Mouse (Mus musculus) heart, adult 8-10 months (tissue): Measurements from ENCODE around the gene Rassf3. TPM values are rescaled to one million over a fixed set of nuclear protein-coding genes. Genes with fewer than 3 reads are reported as not detected.

Experiments
- DNase-seq: peaks from one replicate; pipeline ENCODE4 v3.0.0; 2022; ENCODE audit warnings: low spot score
- total RNA-seq, 4 experiments: library from RNA; stranded (reverse); gene quantifications; 2 replicates each; pipeline ENCODE4 v1.2.4; 2022

Rassf3 gene
- total RNA-seq, 4 experiments from 2014 or later = 131 to 151 (median 141) TPM

DNA sequence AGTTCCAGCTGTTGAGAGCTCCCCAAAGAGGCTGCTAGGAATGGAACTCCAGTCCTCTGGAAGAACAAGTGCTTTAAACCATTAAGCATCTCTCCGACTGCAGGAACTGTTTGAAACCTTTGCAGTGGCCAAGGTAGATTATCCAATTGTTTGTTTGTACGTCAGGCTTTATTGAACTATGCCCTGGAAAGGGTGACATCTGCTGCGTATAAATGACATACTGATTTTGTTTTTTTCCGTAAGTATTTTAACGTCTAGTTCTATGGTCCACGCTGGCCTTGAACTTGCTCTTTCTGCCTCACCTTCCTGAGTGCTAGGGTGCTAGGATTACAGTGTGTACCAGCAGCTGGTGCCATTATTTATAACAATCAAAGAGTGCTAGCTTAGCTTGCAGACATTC lies 13.8 kb upstream of the Rassf3 start:
- no peak for DNase-seq

DNA sequence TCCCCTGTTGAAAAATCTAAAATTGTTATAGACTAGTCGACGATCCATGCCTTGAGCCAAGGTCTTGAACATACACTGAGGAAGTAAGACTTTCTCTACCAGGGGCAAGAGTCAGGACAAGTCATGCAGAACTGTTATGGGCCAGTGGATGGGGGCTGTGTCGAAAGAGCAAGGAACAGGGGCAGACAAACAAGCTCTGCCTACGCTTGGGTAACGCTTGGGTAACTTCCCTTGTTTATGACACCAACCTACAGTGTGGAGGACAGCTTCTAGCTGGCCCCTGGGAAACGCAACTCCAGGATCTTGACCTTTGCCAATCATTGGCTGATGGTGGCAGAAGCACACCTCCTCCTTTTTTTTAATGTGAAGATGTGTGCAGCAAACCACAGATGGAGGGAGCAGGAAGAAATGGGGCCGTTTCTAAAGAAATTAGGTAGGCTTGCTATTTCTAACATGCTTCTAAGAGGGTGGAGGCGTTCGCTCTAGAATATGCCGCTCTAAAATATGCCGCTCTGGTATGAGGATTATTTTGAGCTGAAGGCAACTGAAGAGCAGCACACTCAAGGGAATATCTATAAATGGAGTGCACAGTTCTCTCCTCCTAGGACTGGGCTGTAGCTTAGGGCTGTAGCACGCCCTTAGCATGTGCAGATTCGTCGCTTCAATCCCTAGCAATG lies 12.6 kb upstream of the Rassf3 start:
- DNase-seq = no peak

DNA sequence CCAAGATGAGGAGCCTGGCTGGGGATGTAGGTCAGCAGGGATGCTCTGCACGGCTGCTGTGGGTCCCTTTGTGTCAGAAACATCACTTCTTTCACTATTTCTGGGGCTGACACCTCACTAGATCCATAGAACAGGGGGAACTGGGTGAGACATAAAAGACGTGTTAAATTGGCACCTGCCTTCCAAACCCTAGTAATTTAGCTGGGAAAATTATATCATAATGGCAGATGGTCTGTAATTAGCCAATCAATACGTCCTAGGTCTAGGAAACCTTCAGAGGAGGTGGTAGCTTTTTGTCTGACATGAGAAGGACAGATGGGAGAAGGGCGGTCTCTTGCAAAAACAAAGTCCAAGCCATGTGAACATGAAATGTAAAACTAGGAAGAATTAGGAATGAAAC lies 11.6 kb upstream of the Rassf3 start:
- no peak for DNase-seq

DNA sequence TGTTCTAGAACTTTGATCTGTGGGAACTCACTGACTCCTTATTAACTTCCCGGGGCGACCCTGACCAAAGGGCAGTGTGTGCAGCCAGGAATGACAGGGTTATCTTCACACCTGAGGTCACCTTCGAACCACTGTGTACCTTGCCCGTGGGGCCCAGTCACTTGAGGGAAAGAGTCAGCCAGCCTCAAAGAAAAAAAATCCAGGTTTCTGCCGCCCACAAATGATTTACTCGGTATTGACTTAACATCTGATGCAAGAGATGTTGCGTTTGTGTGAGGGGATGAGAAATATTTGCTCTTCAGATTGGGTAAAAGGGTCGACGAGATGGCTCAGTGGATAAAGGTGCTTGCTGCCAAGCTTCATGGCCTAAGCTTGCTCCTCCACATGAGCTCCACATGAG lies 10.2 kb upstream of the Rassf3 start:
- DNase-seq = no peak

DNA sequence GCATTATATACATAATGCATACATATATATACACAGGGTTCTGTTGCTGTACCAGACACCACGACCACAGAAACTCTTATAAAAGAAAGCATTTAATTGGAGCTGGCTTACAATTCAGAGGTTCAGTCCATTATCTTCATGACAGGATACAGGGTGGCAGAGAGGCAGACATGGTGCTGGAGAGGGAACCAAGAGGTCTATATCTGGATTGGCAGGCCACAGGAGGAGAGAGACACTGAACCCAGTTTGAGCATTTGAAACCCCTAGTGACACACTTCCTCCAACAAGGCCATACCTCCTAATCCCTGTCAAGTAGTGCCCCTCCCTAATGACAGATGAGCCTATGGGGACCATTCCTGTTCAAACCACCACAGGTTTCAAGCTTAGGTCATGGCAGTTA lies 7.2 kb upstream of the Rassf3 start:
- DNase-seq = no peak

DNA sequence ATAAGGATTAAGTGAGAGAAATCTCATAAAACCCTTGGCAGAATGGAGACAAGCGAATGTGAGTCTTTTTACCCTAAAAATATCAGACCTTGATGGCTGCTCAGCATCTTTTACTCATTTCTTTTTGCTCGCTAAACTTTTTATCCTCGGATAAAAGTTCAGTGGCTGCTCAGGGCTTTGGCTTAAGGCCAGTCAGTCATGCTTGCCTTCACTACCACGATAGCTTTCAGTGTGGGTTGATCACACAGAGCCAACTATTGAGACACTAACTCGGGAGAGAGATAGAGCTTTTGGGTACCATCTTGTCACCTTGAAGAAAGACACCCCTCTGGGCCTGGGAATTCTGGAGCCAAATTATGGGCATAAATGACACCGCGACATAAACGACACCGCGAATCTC lies 5.0 kb upstream of the Rassf3 start:
- DNase-seq = no peak

DNA sequence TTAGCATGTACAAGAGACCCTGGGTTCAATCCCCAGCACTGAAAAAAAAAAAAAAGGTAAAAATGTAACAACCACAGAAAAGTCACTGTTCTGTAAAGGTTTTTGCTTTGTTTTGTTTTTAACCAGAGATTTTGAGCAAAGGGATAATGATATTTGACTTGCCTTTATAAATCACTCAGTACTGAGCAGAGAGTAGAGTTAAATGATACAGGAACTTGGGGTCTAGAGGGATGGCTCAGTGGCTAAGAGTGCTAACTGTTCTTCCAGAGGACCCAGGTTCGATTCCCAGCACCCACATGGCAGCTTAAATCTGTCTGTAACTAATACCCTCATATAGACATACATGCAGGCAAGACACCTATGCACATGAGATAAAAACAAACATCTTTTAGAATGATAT lies 3.8 kb upstream of the Rassf3 start:
- no peak for DNase-seq

DNA sequence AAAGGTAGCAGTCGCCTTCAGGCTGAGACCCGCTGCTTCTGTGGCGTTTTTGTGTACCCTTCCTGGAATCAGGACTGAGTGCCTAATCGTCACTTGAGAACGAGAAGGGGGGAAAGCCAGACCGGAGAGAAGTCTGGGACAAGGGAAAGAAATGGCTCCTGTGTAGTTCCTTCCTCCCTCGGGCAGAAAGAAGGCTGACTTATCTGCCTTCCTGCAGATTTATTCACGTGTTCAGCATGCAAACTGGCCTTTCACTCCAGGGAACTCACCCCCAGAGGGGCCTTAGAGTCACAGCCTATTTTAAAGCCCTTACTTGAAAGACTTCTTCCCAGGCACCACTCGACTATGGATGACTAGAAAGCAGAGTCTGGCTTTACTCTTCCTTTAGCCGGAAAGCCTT lies 1.3 kb upstream of the Rassf3 start:
- DNase-seq = no peak

DNA sequence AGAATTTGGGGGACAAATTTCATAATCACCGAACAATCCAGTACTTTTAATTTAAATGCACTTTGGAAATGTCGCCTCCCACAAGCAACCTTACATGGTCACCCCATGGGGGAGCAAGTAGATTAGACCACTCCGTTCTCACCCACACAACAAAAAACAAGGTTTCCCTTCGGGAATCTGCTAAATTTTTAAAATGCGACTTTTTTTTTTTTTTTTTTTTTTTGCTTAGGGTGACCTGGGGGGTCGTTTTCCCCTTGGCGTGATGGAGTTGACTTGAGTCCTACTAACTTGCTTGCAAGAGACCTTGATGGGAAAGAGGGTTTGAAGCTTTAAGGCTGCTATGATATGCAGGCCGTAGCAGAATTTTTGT lies 806 bp upstream of the Rassf3 start:
- DNase-seq = no peak

DNA sequence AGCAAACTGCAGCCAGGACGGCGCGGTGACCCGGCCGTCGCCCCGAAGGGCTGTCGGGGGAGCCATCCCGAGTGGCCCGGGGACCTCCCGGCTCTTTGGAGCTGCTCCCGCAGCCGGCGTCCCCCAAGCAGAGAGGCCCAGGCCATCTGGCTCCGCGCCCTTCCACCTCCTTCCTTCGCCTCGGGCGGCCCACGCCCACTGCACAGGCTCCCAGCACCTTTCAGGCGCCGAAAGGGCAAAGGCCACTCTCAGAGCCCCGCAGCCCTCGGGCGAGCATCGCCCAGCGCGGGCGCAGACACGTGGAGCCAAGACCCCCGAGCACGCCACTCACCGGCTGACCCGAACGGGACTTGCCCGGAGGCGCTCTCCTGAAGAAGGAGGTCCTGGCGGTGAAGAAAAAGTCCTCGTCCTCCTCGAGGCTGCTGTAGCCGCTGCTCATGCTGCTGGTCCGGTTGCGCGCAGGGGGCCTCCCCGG lies 438 bp downstream of the Rassf3 start:
- DNase-seq = peak; percentile 67

DNA sequence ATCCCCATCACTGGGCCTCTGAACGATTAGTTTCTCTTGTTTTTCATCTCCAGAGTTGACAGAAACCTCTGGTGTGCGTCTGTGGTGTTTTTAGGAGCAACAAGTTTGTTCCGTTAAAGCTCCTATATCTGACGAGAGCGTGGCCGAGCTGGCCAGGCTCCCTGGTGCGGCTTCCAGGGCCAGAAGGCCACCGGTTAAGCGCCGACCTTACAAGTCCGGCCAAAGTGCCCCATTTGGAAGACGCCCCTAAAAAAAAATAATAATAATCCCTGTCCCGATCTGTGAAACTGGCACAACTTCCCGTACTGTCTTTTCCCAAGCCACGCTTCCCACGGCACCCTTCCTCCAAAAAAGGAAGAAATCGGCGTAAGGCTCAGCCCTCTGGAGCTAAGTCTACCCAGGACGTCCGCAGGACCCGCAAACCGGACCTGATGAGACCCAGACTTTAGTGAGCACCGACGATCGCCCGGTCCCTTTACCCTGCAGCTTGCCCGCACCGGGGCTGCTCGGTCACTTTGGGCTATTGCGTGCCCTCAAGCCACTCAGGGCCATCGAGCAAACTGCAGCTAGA lies 961 bp downstream of the Rassf3 start:
- DNase-seq = no peak

DNA sequence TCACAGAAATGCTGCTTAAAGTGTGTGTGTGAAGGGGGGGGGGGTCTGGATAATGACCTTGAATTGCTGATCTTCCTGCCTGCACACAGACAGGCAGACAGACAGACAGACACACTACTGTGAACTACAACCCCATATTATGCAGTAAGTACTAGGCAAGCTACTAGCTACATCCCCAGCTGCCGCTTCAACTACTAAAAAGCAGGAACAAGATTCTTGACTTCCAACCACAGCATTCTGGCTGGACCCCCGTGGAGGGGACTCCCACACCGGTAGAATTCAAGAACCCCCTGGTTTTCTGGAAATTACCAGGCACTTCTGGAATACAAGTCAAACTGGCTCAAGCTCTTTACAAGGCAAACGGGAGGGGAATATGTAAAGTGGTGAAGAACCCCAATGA lies 1.9 kb downstream of the Rassf3 start:
- no peak for DNase-seq

DNA sequence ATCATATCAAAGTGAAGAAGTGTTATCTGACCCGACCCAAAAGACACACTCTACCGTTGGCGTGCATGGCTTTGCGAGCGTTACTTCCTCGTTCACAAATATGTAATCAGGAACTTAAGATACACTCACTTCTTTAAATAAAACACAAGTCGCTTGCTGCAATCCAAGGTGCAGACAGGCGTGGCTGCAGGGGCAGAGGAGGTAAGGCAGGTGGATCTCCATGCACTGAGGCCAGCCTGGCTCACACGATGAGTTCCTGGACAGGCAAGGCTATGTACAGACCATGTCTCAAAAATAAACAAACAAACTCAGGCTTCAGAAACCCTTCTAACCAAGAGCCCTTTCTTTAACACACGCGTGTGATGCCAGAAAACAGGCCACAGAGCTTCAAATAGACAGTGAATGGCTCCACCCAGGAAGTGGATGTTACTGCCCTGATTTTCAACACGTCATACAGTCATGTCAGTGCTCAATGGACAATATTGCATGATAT lies 2.4 kb downstream of the Rassf3 start:
- no peak for DNase-seq

DNA sequence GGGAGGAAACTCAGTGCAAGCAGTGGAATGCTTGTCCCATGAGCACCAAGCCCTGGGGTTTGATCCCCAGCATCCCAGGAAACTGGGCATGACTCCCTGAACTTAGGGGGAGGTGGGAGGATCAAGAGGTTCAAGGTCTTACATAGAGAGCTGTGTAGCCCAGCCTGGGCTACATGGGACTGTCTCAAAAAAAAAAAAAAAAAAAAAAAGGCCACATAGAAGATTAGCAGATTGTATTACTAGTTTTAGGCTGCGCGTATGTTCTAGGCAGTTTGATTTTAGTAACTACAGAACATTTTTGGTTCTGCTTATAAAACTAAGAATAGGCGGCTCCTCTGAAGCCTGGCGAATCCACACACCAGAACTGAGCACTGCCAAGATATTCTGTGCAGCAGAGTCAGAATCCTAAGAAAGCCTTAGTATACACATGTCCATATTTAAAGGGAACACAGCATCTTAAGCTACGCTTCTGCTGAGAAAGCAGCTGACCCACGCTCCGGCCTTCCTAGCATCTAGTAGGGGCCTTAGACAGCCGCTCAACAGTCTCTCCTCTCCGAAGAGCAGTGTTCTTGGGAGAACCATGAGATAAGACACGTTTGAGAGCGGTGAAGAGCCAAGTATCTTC lies 3.4 kb downstream of the Rassf3 start:
- DNase-seq = no peak

DNA sequence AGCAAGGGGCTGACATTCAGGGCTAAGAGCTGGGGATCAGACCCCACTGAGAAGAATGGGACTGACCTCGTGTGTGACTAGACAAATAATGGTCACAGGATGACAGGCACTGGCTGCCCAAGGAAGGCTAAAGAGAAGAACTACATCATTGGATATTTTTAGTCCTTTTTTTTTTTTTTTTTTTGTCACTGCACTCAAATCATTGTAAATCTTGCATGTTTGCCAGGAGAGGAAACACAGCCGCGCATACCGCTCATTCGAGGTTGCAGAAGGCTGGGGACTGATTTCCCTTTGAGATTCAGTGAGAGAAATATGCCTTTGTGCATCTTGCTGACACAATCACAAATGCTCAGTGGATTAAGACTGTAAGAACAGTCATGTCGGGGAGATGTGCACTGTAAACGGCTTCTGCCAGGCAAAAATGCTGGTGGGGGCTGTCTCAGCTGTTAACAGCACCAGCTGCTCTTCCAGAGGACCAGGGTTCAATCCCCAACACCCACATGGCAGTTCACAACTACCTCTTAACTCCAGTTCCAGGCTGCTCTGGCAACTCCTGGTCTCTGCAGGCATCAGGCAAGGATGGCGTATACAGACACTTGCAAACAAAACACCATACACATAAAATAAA lies 4.5 kb downstream of the Rassf3 start:
- peak; percentile 55 for DNase-seq

DNA sequence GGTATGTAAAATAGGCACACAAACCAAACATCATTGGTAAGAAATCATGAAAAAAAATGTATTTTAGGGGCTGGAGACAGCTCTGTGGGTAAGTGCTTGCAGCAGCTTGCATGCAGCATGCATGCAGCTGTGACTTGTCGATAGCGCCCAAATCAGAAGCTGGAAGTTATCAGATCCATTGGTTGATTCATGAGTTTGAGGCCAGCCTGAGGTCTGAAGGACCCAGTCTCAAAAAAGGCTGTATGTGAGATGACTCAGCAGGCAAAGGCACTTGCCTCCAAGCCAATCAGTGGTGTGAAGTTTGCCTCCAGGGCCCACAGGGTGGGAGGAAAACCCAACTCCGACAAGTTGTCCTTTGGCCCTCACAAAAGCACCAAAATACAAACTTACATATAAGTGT lies 6.5 kb downstream of the Rassf3 start:
- DNase-seq = no peak

DNA sequence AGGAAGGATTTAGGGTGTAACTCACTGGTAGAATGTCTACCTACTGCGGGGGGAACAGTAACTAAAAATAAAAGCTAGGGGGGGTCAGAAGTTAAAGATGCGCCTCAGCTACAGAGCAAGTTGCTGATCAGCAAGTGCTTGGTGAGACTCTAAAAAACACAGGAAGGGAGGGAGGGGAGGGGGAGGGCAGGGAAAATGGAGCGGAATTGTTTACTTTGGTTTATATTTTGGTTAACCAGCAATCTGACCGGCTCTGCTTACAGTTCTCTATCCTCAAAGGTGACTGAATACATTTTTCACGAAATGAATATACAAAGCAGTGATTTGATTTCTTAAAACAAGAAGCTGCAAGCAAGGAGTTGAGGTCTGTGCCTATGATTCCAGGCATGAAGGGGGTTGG lies 7.2 kb downstream of the Rassf3 start:
- no peak for DNase-seq

DNA sequence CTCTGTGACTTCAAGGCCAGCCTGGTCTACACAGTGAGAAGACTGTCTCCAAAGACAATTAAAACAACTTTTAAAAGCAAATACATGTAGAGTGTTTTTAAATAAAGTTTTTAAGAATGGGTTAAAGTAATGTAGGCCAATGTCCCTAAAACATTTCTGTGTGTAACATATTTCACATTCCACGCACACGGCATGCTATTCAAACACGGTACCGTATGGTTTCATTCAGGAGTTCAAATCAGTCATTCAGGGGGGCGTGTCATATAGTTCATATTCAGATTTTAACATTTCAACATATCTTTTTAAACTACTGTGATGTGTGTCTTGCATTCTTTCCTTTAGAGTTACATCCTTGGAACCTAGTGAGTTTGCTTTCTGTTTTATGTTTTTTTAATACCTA lies 7.9 kb downstream of the Rassf3 start:
- no peak for DNase-seq

DNA sequence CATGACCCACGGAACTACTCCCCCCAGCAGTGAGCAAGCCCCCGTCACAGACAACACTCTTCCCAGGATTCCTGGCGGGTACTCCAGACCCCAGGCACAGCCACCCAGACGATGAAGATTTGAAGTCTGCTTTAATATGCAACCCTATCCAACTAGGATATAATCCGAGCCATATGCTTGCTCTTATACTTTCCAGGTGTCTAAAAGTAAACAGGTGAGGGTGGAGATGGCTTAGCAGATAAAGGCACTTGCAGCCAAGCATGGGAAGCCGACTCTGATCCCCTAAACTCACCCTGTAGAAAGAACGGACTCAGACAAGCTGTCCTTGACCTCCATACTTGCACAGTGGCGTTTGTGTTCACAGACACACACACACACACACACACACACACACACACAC lies 8.4 kb downstream of the Rassf3 start:
- no peak for DNase-seq

DNA sequence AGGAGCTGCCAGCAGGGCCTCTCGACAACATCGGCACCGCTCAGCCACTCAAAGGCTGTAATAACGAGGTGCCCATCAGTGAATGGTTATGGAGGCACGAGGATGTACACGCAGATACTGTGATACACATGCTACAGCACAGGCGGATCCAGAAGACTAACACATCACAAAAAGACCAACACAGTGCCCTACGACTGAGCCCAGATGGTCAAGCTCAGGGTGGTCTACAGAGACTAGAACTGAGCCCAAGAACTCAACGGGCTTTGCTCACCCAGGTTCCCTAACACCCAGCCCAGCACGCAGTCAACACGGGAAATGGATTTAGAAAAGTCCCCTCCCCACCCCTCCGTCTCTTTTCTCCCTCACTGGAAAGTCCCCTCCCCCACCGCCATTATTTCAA lies 9.1 kb downstream of the Rassf3 start:
- no peak for DNase-seq

DNA sequence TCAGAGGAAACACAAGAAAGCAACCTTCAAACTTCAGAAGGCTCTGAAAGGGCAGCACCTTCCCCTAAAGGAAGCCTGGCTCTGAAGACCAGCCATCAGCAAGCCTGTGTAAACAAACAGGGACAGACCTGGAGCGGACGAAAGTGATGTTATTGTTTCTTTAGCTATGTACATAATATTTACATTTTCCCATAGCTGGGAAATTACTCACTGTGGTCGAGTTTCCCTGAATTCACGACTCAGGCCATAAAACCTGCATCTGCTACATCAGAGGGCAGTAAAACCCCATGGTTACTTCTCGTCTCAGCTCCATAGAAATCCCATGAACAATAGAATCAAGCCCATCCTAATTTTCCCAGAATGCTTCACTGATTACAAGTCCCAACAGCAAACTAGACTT lies 11.1 kb downstream of the Rassf3 start:
- no peak for DNase-seq

DNA sequence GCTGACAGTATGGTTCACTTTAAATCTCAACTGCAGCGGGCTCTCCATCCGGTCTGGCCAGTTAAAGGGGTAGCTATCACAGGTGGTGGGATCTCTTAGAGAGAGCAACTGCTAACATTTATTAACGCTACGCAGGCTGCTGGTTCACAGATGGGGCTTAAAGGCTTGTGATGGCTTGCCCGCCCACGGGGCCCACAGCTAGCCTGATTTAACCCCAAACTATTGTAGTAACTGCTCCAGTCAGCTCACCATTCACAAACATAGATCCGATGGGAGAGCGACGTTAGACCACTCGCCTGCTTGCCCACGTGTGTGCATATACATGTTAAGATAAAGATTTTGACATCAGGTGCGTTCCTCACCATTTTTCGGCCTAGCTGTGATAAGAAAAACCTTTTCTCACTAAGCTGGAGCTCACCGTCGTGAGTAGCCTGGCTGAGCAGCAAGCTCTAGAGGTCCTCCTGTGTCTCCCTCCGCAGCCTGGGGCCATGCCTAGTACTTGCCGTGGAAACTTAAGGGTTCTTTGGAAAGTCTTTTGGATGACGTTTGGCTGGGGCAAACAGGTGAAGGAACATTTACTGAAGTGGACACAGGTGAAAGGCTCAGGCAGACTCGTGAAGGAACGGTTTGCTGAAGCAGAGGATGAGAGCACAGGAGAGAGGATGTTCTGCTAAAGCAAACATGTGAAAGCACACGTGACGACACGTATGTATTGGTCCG lies 13.8 kb downstream of the Rassf3 start:
- DNase-seq = no peak
